Mouse (Mus musculus) cerebellum, adult 2 months (tissue): ENCODE results near the gene Fgfr2. TPM values are rescaled to one million over a fixed set of nuclear protein-coding genes. Genes with fewer than 3 reads are reported as not detected.

ENCODE experiments used
- DNase-seq, 2 experiments: peaks; one replicate each; pipeline ENCODE4 v3.0.0; 2021
- H3K27ac ChIP-seq: fragments of 200-500 bp; 2 replicates; pipeline ENCODE4 v1.5.1; 2012; ENCODE audit warnings: low read length, control low read depth, inconsistent platforms; ENCODE audit not compliant: insufficient read depth
- H3K27me3 ChIP-seq: fragments of 200-500 bp; 2 replicates; pipeline ENCODE4 v1.6.1; 2012; ENCODE audit warnings: inconsistent platforms, mild to moderate bottlenecking, low read length, moderate library complexity; ENCODE audit not compliant: control insufficient read depth, insufficient read depth
- H3K4me1 ChIP-seq: fragments of 200-500 bp; 2 replicates; pipeline ENCODE4 v1.6.1; 2011; ENCODE audit warnings: low read length; ENCODE audit not compliant: control insufficient read depth, insufficient read depth
- H3K4me3 ChIP-seq: fragments of 200-500 bp; replicated peaks from 2 replicates; pipeline ENCODE3; 2011; ENCODE audit warnings: mild to moderate bottlenecking, low read depth, low read length, control low read depth; ENCODE audit not compliant: insufficient read depth
- CTCF ChIP-seq: fragments of 200-500 bp; IDR thresholded peaks from 2 replicates; pipeline ENCODE4 v1.5.1; 2011; ENCODE audit warnings: low read depth, mild to moderate bottlenecking, control low read depth, low read length, moderate library complexity, borderline replicate concordance; ENCODE audit not compliant: insufficient read depth
- POLR2A ChIP-seq: fragments of 200-500 bp; IDR thresholded peaks from 2 replicates; pipeline ENCODE4 v1.6.1; 2011; ENCODE audit warnings: low read length, control low read depth, borderline replicate concordance; ENCODE audit not compliant: insufficient read depth
- WGBS: fragments of 180-500 bp; shearing (Covaris S2); methylation state at CpG from one replicate; pipeline ENCODE4 v1.1.7; 2018; 5-methylcytosine and 5-hydroxymethylcytosine counted together
- polyA plus RNA-seq: library from polyadenylated mRNA; depleted of rRNA; stranded (reverse); fragments of >200 nt; gene quantifications from 2 replicates; pipeline ENCODE4 v1.2.3, GENCODE M21; 2012

Gene Fgfr2
- polyA plus RNA-seq, 1 experiment: 95.3 TPM

- no peak overlapping the region for H3K4me3 ChIP-seq
- no peaks in the 10 kb centered on the region for H3K27me3 ChIP-seq
- no peak overlapping the region for H3K27ac ChIP-seq
- TF ChIP-seq CTCF (no peak), POLR2A (no peak)
- peaks cover 29% of the 10 kb centered on the region for H3K4me1 ChIP-seq
- 32% methylated on average over 18 of the region's 18 CpGs for WGBS
- DNase-seq: peak; percentile 53 to 69
Measured at GRCm38 (mm10) chr7:130834958-130835861, 2287.9 kb downstream of the Fgfr2 start.

- DNase-seq: peak in 1 of 2 experiments; percentile 54
- Histone ChIP-seq H3K27ac (no peak overlapping the region), H3K4me3 (no peak overlapping the region), H3K27me3 (no peaks in the 10 kb centered on the region), H3K4me1 (peaks cover 29% of the 10 kb centered on the region)
- 26% methylated on average over 21 of the region's 21 CpGs for WGBS
- TF ChIP-seq CTCF (no peak), POLR2A (no peak)
Measured at GRCm38 (mm10) chr7:130834299-130834698, 2288.9 kb downstream of the Fgfr2 start.

- H3K4me3 ChIP-seq: no peak overlapping the region
- WGBS: 95% methylated on average over 5 of the region's 5 CpGs
- H3K4me1 ChIP-seq: peaks cover 11% of the 10 kb centered on the region
- no peak for DNase-seq
- no peak overlapping the region for H3K27ac ChIP-seq
- TF ChIP-seq POLR2A: no peak
- no peak for TF ChIP-seq CTCF
- no peaks in the 10 kb centered on the region for H3K27me3 ChIP-seq
Measured at GRCm38 (mm10) chr7:130831586-130831985, 2291.6 kb downstream of the Fgfr2 start.

GRCm38 (mm10) chr7:130828475-130828874 is 2294.7 kb downstream of the Fgfr2 start:
- H3K4me3 ChIP-seq: no peak overlapping the region
- no peaks in the 10 kb centered on the region for H3K4me1 ChIP-seq
- H3K27me3 ChIP-seq: no peaks in the 10 kb centered on the region
- WGBS: 93% methylated on average over 10 of the region's 10 CpGs
- H3K27ac ChIP-seq: no peak overlapping the region
- TF ChIP-seq POLR2A (no peak), CTCF (no peak)
- no peak for DNase-seq

- 91% methylated on average over 9 of the region's 9 CpGs for WGBS
- H3K27me3 ChIP-seq: no peaks in the 10 kb centered on the region
- no peak overlapping the region for H3K4me3 ChIP-seq
- no peak for TF ChIP-seq CTCF
- TF ChIP-seq POLR2A: no peak
- no peak overlapping the region for H3K27ac ChIP-seq
- no peaks in the 10 kb centered on the region for H3K4me1 ChIP-seq
- DNase-seq: no peak
Measured at GRCm38 (mm10) chr7:130827844-130828403, 2295.2 kb downstream of the Fgfr2 start.

GRCm38 (mm10) chr7:130827431-130827830 is 2295.7 kb downstream of the Fgfr2 start:
- Histone ChIP-seq H3K27ac (no peak overlapping the region), H3K4me1 (no peaks in the 10 kb centered on the region), H3K27me3 (no peaks in the 10 kb centered on the region), H3K4me3 (no peak overlapping the region)
- WGBS: 37% methylated on average over 3 of the region's 3 CpGs
- peak; percentile 58 to 60 for DNase-seq
- TF ChIP-seq CTCF (peak; percentile 76), POLR2A (no peak)

GRCm38 (mm10) chr7:130826343-130826742 is 2296.8 kb downstream of the Fgfr2 start:
- Histone ChIP-seq H3K4me3 (no peak overlapping the region), H3K4me1 (no peaks in the 10 kb centered on the region), H3K27ac (no peak overlapping the region), H3K27me3 (no peaks in the 10 kb centered on the region)
- no peak for DNase-seq
- TF ChIP-seq POLR2A (no peak), CTCF (no peak)
- 76% methylated on average over 3 of the region's 3 CpGs for WGBS

GRCm38 (mm10) chr7:130823992-130824391 is 2299.2 kb downstream of the Fgfr2 start:
- TF ChIP-seq POLR2A: no peak
- no peak for TF ChIP-seq CTCF
- 83% methylated on average over 9 of the region's 9 CpGs for WGBS
- H3K4me1 ChIP-seq: no peaks in the 10 kb centered on the region
- H3K27me3 ChIP-seq: no peaks in the 10 kb centered on the region
- no peak overlapping the region for H3K4me3 ChIP-seq
- H3K27ac ChIP-seq: no peak overlapping the region
- DNase-seq: no peak
